Mouse (Mus musculus) myocyte (in vitro differentiated cells): ENCODE measurements around the gene Osbpl5. TPM values are rescaled to one million over a fixed set of nuclear protein-coding genes. Genes with fewer than 3 reads are reported as not detected.
"Not testable (repeated sequence)": the region's sequence is repeated elsewhere in the genome, so short reads cannot be mapped to it uniquely, and the experiment has no call there.

Experiments used
- H3K27me3 ChIP-seq: one replicate; pipeline ENCODE4 v1.6.1; 2011; ENCODE audit not compliant: control insufficient read depth, insufficient read depth, insufficient read length
- H3K36me3 ChIP-seq: one replicate; pipeline ENCODE4 v1.6.1; 2011; ENCODE audit not compliant: control insufficient read depth, insufficient read depth
- H3K4me2 ChIP-seq: one replicate; pipeline ENCODE4 v1.6.1; 2011; ENCODE audit warnings: low read depth, control low read depth
- H3K4me3 ChIP-seq: one replicate; pipeline ENCODE4 v1.5.1; 2011; ENCODE audit warnings: mild to moderate bottlenecking, control low read depth, moderate library complexity
- H3K79me2 ChIP-seq: one replicate; pipeline ENCODE4 v1.6.1; 2011; ENCODE audit not compliant: control insufficient read depth, insufficient read depth
- H3ac ChIP-seq: one replicate; pipeline ENCODE4 v1.6.1; 2011; ENCODE audit not compliant: control insufficient read depth, insufficient read length
- CEBPB ChIP-seq: IDR thresholded peaks from 2 replicates; pipeline ENCODE4 v1.6.1; 2011; ENCODE audit warnings: mild to moderate bottlenecking, moderate library complexity; ENCODE audit not compliant: poor library complexity, insufficient read depth, severe bottlenecking
- E2F4 ChIP-seq: IDR thresholded peaks from one replicate; pipeline ENCODE4 v1.6.1; 2011; ENCODE audit warnings: mild to moderate bottlenecking, control low read depth, moderate library complexity; ENCODE audit not compliant: insufficient read depth
- MAX ChIP-seq: IDR thresholded peaks from one replicate; pipeline ENCODE4 v1.6.1; 2011; ENCODE audit warnings: low read depth, mild to moderate bottlenecking, control low read depth
- MYOD1 ChIP-seq, 3 experiments: IDR thresholded peaks; one replicate each; pipeline ENCODE4 v1.6.1; 2011; ENCODE audit warnings: control low read depth in 2 of 3, low read depth in 2 of 3, mild to moderate bottlenecking in 2 of 3, moderate library complexity in 1 of 3; ENCODE audit not compliant: insufficient read length in 2 of 3, control insufficient read depth in 1 of 3
- MYOG ChIP-seq, 3 experiments: IDR thresholded peaks; one replicate each; pipeline ENCODE4 v1.6.1; 2011; ENCODE audit warnings: control low read depth in 2 of 3, low read depth in 2 of 3, mild to moderate bottlenecking in 2 of 3; ENCODE audit not compliant: insufficient read length in 2 of 3, control insufficient read depth in 1 of 3, insufficient read depth in 1 of 3
- POLR2A ChIP-seq: IDR thresholded peaks from one replicate; pipeline ENCODE4 v1.6.1; 2011; ENCODE audit warnings: low read depth, mild to moderate bottlenecking, control low read depth, moderate library complexity; ENCODE audit not compliant: insufficient read length
- POLR2AphosphoS2 ChIP-seq: IDR thresholded peaks from one replicate; pipeline ENCODE4 v1.6.1; 2011; ENCODE audit warnings: low read depth, control low read depth; ENCODE audit not compliant: insufficient read length
- REST ChIP-seq: IDR thresholded peaks from one replicate; pipeline ENCODE4 v1.6.1; 2011; ENCODE audit warnings: mild to moderate bottlenecking, control low read depth, moderate library complexity; ENCODE audit not compliant: insufficient read depth, insufficient read length
- SRF ChIP-seq: IDR thresholded peaks from one replicate; pipeline ENCODE4 v1.6.1; 2011; ENCODE audit warnings: low read depth; ENCODE audit not compliant: control insufficient read depth, insufficient read length
- TCF12 ChIP-seq: IDR thresholded peaks from one replicate; pipeline ENCODE4 v1.6.1; 2011; ENCODE audit warnings: mild to moderate bottlenecking, control low read depth; ENCODE audit not compliant: poor library complexity, insufficient read depth, severe bottlenecking
- TCF3 ChIP-seq: IDR thresholded peaks from one replicate; pipeline ENCODE4 v1.6.1; 2011; ENCODE audit warnings: low read depth, control low read depth; ENCODE audit not compliant: insufficient read length
- USF1 ChIP-seq: IDR thresholded peaks from one replicate; pipeline ENCODE4 v1.6.1; 2011; ENCODE audit warnings: low read depth, mild to moderate bottlenecking, control low read depth, moderate library complexity
- polyA plus RNA-seq: library from polyadenylated mRNA; unstranded; fragments of >200 nt; fragmentation: generic; extraction: Trizol; gene quantifications from one replicate; pipeline ENCODE4 v1.2.1, GENCODE M21; 2012; ENCODE audit warnings: missing spikeins

The Osbpl5 gene
- polyA plus RNA-seq, 1 experiment, result 49.6 TPM

GRCm38 (mm10) chr7:143685359-143686067 is 71.3 kb downstream of the Osbpl5 start, which contains the start of gene Tnfrsf23:
Gene Tnfrsf23, minus strand, starts transcription at chr7:143685872.
- TF ChIP-seq E2F4 (no peak), MYOG (IDR thresholded peaks at IDR 0.05; ENCODE audit: control insufficient read depth in 1 of 3, insufficient read depth in 1 of 3, insufficient read length in 2 of 3, low read depth in 2 of 3) (no peak), CEBPB (peak; percentile 66; the same call in 1 of the 2 replicates), SRF (no peak), TCF3 (no peak), REST (no peak), MYOD1 (IDR thresholded peaks at IDR 0.05; ENCODE audit: control insufficient read depth in 1 of 3, insufficient read length in 2 of 3, low read depth in 2 of 3) (peak in 1 of 3 experiments; percentile 10), POLR2A (peak; percentile 98), TCF12 (no peak), POLR2AphosphoS2 (peak; percentile 98)
- Histone ChIP-seq H3K79me2 (no peaks in the 10 kb centered on the region), H3ac (peak within 1 kb of the TSS; percentile 11), H3K4me2 (peak within 1 kb of the TSS; percentile 80), H3K36me3 (peaks cover 7% of the 10 kb centered on the region), H3K4me3 (peak within 1 kb of the TSS; percentile 31), H3K27me3 (no peaks in the 10 kb centered on the region)

GRCm38 (mm10) chr7:143684569-143684968 is 72.2 kb downstream of the Osbpl5 start:
- peak overlapping the region; percentile 31 for H3K4me3 ChIP-seq
- H3ac ChIP-seq, H3K36me3 ChIP-seq, H3K27me3 ChIP-seq, H3K79me2 ChIP-seq: not testable (repeated sequence)
- H3K4me2 ChIP-seq, result peak overlapping the region; percentile 80

GRCm38 (mm10) chr7:143681566-143681965 is 75.2 kb downstream of the Osbpl5 start:
- Histone ChIP-seq H3K4me3 (no peak overlapping the region), H3K27me3 (no peaks in the 10 kb centered on the region), H3K4me2 (no peak overlapping the region), H3K36me3 (peaks cover 4% of the 10 kb centered on the region), H3K79me2 (no peaks in the 10 kb centered on the region), H3ac (no peak overlapping the region)
- TF ChIP-seq CEBPB (no peak), MYOG (IDR thresholded peaks at IDR 0.05; ENCODE audit: control insufficient read depth in 1 of 3, insufficient read depth in 1 of 3, insufficient read length in 2 of 3, low read depth in 2 of 3) (no peak), POLR2A (no peak), TCF12 (no peak), REST (no peak), TCF3 (no peak), POLR2AphosphoS2 (no peak), E2F4 (no peak), SRF (no peak), MYOD1 (IDR thresholded peaks at IDR 0.05; ENCODE audit: control insufficient read depth in 1 of 3, insufficient read length in 2 of 3, low read depth in 2 of 3) (no peak), USF1 (no peak), MAX (no peak)

- not testable (repeated sequence) for H3K27me3 ChIP-seq, H3K79me2 ChIP-seq
Observed at GRCm38 (mm10) chr7:143680836-143681235, 75.9 kb downstream of the Osbpl5 start.

GRCm38 (mm10) chr7:143679650-143680049 is 77.1 kb downstream of the Osbpl5 start:
- not testable (repeated sequence) for H3K79me2 ChIP-seq, H3K27me3 ChIP-seq, H3K36me3 ChIP-seq, H3K4me2 ChIP-seq, H3ac ChIP-seq, H3K4me3 ChIP-seq

More at GRCm38 (mm10) chr7:143680836-143681235, 75.9 kb downstream of the Osbpl5 start:
- H3K4me3 ChIP-seq, H3K4me2 ChIP-seq, H3K36me3 ChIP-seq, H3ac ChIP-seq: not testable (repeated sequence)
